Mouse (Mus musculus): Measurements from ENCODE around the gene Derl2. TPM values are rescaled to one million over a fixed set of nuclear protein-coding genes. Genes with fewer than 3 reads are reported as not detected.

Gene Derl2
- polyA plus RNA-seq, 1 experiment from 2014 or later: 41.3 TPM

- Histone ChIP-seq H3K4me1 (replicated peaks; ENCODE audit: control insufficient read depth, insufficient read depth, low read length) (no peaks in the 10 kb centered on the region; the same call in 1 of the 2 replicates), H3K27me3 (ENCODE audit: control insufficient read depth, insufficient read depth, low read length) (no peaks in the 10 kb centered on the region), H3K4me3 (ENCODE audit: low read depth, low read length) (no peak overlapping the region), H3K4me2 (ENCODE audit: low read depth, low read length, severe bottlenecking) (no peak overlapping the region), H3K9me3 (ENCODE audit: control insufficient read depth, low read length) (no peaks in the 10 kb centered on the region), H3K36me3 (ENCODE audit: control insufficient read depth, insufficient read depth, low read length) (peaks cover 9% of the 10 kb centered on the region; the same call in 1 of the 2 replicates), H3K27ac (ENCODE audit: low read depth, low read length) (no peak overlapping the region), H3K9ac (ENCODE audit: low read length) (no peak overlapping the region)
- 90% methylated on average over 3 of the region's 3 CpGs for WGBS
- DNase-seq (ENCODE audit: low spot score) (no peak), ATAC-seq (replicated peaks; ENCODE audit: low FRiP score) (no peak)
These were observed 8.6 kb upstream of the Derl2 start for GRCm38 (mm10) chr11:71028280-71028679.

DNA sequence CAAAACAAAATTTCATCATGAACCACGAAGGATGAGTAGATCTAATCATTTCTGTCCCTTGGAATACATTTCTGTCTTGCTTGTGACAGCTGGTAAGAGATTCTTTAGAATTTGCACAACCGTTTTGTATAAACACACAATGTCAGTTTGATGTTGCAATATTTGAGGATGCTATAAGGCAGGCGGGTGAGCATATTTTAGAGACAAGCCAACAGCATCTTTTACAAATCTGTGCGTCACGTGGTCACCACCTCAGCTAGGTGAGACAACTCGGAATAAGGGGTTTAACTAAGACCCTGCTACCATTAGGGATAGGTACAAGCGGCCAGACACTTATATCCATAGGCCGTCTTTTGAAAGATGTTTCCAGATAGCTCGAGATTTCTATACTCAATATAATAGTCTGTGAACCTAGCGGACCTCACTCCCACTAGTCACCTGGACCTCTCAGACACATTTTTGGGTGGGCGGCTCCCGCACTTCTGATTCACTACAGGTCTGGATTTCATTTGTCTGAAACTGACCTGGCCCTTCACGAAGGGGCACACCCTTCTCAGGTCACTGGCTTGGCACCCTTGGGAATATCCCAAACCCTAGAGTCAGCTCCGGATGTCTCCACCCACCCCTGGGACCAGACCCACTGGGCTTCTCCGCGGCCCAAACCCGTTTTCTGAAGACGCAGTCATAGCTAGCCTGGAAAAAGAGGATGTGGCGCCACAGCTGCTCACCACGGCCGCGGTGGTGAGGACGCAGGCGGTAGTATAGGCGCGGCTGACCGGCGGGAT lies 1.0 kb downstream of the Derl2 start:
- peak; percentile 42 for ATAC-seq (replicated peaks; ENCODE audit: low FRiP score)

DNA sequence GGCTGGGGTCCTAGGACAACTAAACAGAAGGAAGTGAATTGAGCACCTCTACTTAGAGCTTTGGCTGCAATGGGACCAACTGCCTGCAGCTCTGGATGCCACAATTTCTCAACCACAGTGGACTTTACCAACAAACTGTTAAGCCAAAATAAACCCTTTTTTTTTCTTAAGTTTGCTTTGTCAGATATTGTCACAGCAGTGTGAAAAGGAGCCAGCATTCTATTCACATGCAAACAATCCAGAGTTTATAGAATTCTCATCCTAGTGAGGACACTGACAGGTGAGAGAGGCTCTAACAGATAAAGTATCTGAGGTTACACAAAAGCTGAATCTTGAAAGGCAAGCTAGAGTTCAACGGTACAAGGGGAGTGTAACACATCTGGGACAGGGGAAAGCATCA lies 2.6 kb downstream of the Derl2 start:
- Histone ChIP-seq H3K36me3 (ENCODE audit: control insufficient read depth, insufficient read depth, low read length) (peaks cover 4% of the 10 kb centered on the region), H3K27me3 (ENCODE audit: control insufficient read depth, insufficient read depth, low read length) (no peaks in the 10 kb centered on the region), H3K9ac (ENCODE audit: low read length) (no peak overlapping the region), H3K9me3 (ENCODE audit: control insufficient read depth, low read length) (no peaks in the 10 kb centered on the region), H3K4me3 (ENCODE audit: low read depth, low read length) (no peak overlapping the region), H3K4me1 (replicated peaks; ENCODE audit: control insufficient read depth, insufficient read depth, low read length) (peaks cover 14% of the 10 kb centered on the region; the same call in 1 of the 2 replicates), H3K4me2 (ENCODE audit: low read depth, low read length, severe bottlenecking) (no peak overlapping the region), H3K27ac (ENCODE audit: low read depth, low read length) (no peak overlapping the region)
- no peak for DNase-seq (ENCODE audit: low spot score)
- 90% methylated on average over 1 of the region's 1 CpGs for WGBS
- ATAC-seq (replicated peaks; ENCODE audit: low FRiP score): no peak

More for the DNA sequence above, 1.0 kb downstream of the Derl2 start:
- no peaks in the 10 kb centered on the region for H3K27me3 ChIP-seq (ENCODE audit: control insufficient read depth, insufficient read depth, low read length)
- peaks cover 4% of the 10 kb centered on the region for H3K36me3 ChIP-seq (ENCODE audit: control insufficient read depth, insufficient read depth, low read length)
- H3K4me2 ChIP-seq (ENCODE audit: low read depth, low read length, severe bottlenecking): peak overlapping the region; percentile 73
- 7% methylated on average over 28 of the region's 28 CpGs for WGBS
- H3K4me3 ChIP-seq (ENCODE audit: low read depth, low read length): peak overlapping the region; percentile 86
- H3K9ac ChIP-seq (ENCODE audit: low read length): peak overlapping the region; percentile 89
- no peak for DNase-seq (ENCODE audit: low spot score)
- no peaks in the 10 kb centered on the region for H3K9me3 ChIP-seq (ENCODE audit: control insufficient read depth, low read length)
- no peak overlapping the region for H3K27ac ChIP-seq (ENCODE audit: low read depth, low read length)
- H3K4me1 ChIP-seq (replicated peaks; ENCODE audit: control insufficient read depth, insufficient read depth, low read length): peaks cover 14% of the 10 kb centered on the region; the same call in 1 of the 2 replicates

DNA sequence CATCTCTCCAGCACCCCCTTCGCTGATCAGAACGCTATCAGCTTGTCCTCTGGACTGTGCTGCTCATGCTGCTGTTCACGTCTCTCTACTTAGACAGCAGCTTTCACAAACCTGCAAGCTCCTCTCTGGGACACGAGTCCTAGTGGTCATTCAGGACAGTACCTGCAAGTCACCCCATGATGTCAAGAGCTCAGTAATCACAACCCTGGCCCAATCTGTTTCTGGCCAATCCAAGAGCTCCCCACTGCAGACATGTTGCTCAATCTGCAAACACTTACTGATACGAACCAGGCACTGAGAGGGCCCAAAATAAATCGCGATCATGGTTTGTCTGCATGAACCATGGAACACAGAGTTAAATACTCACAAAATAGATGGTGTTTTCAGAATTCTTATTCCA lies 6.9 kb downstream of the Derl2 start:
- Histone ChIP-seq H3K9me3 (ENCODE audit: control insufficient read depth, low read length) (no peaks in the 10 kb centered on the region), H3K9ac (ENCODE audit: low read length) (no peak overlapping the region), H3K4me1 (replicated peaks; ENCODE audit: control insufficient read depth, insufficient read depth, low read length) (0 out of 2 replicates have a peak, but pooled peaks cover 3% of the 10 kb centered on the region), H3K4me2 (ENCODE audit: low read depth, low read length, severe bottlenecking) (no peak overlapping the region), H3K36me3 (ENCODE audit: control insufficient read depth, insufficient read depth, low read length) (no peaks in the 10 kb centered on the region; the same call in 1 of the 2 replicates), H3K4me3 (ENCODE audit: low read depth, low read length) (no peak overlapping the region), H3K27ac (ENCODE audit: low read depth, low read length) (no peak overlapping the region), H3K27me3 (ENCODE audit: control insufficient read depth, insufficient read depth, low read length) (no peaks in the 10 kb centered on the region)
- DNase-seq (ENCODE audit: low spot score): no peak
- 95% methylated on average over 7 of the region's 7 CpGs for WGBS
- no peak for ATAC-seq (replicated peaks; ENCODE audit: low FRiP score)

GRCm38 (mm10) chr11:71008321-71008720 lies 11.3 kb downstream of the Derl2 start:
- 91% methylated on average over 3 of the region's 3 CpGs for WGBS
- no peak overlapping the region for H3K4me2 ChIP-seq (ENCODE audit: low read depth, low read length, severe bottlenecking)

GRCm38 (mm10) chr11:71007831-71008230 lies 11.8 kb downstream of the Derl2 start:
- Histone ChIP-seq H3K36me3 (ENCODE audit: control insufficient read depth, insufficient read depth, low read length) (no peaks in the 10 kb centered on the region; the same call in 1 of the 2 replicates), H3K9me3 (ENCODE audit: control insufficient read depth, low read length) (no peaks in the 10 kb centered on the region), H3K9ac (ENCODE audit: low read length) (no peak overlapping the region), H3K27ac (ENCODE audit: low read depth, low read length) (no peak overlapping the region), H3K4me3 (ENCODE audit: low read depth, low read length) (no peak overlapping the region), H3K27me3 (ENCODE audit: control insufficient read depth, insufficient read depth, low read length) (no peaks in the 10 kb centered on the region), H3K4me2 (ENCODE audit: low read depth, low read length, severe bottlenecking) (no peak overlapping the region), H3K4me1 (replicated peaks; ENCODE audit: control insufficient read depth, insufficient read depth, low read length) (peaks cover 4% of the 10 kb centered on the region; the same call in 1 of the 2 replicates)
- no peak for DNase-seq (ENCODE audit: low spot score)
- 92% methylated on average over 7 of the region's 7 CpGs for WGBS
- ATAC-seq (replicated peaks; ENCODE audit: low FRiP score): no peak

More at GRCm38 (mm10) chr11:71008321-71008720, 11.3 kb downstream of the Derl2 start:
- no peak for DNase-seq (ENCODE audit: low spot score)
- Histone ChIP-seq H3K36me3 (ENCODE audit: control insufficient read depth, insufficient read depth, low read length) (no peaks in the 10 kb centered on the region; the same call in 1 of the 2 replicates), H3K27me3 (ENCODE audit: control insufficient read depth, insufficient read depth, low read length) (no peaks in the 10 kb centered on the region), H3K4me3 (ENCODE audit: low read depth, low read length) (no peak overlapping the region), H3K4me1 (replicated peaks; ENCODE audit: control insufficient read depth, insufficient read depth, low read length) (no peaks in the 10 kb centered on the region), H3K27ac (ENCODE audit: low read depth, low read length) (no peak overlapping the region), H3K9ac (ENCODE audit: low read length) (no peak overlapping the region), H3K9me3 (ENCODE audit: control insufficient read depth, low read length) (no peaks in the 10 kb centered on the region)
- no peak for ATAC-seq (replicated peaks; ENCODE audit: low FRiP score)

DNA sequence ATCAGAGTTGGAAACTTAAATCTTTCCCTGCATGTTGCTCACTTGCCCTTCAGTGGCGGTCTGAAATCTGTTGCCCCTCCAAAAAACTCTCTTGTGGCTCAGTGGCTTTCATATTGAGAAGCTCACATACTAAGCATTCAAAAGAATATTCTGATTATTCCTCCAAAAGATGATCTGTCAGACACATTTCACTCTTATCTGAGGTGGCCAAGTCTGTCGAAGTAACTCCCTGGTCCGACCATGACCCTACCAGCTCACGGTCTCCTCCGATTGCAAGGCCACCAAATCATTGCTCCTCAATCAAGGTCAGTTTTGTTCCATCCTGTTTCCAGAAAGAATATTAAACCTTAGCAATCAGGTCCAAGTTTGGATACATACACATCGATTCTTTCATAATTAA lies 12.6 kb downstream of the Derl2 start:
- no peak for ATAC-seq (replicated peaks; ENCODE audit: low FRiP score)
- H3K9ac ChIP-seq (ENCODE audit: low read length): no peak overlapping the region
- H3K9me3 ChIP-seq (ENCODE audit: control insufficient read depth, low read length): no peaks in the 10 kb centered on the region
- no peak overlapping the region for H3K4me3 ChIP-seq (ENCODE audit: low read depth, low read length)
- no peak overlapping the region for H3K27ac ChIP-seq (ENCODE audit: low read depth, low read length)
- no peak for DNase-seq (ENCODE audit: low spot score)
- no peaks in the 10 kb centered on the region for H3K27me3 ChIP-seq (ENCODE audit: control insufficient read depth, insufficient read depth, low read length)
- H3K36me3 ChIP-seq (ENCODE audit: control insufficient read depth, insufficient read depth, low read length): no peaks in the 10 kb centered on the region; the same call in 1 of the 2 replicates
- WGBS: 96% methylated on average over 6 of the region's 6 CpGs
- peaks cover 4% of the 10 kb centered on the region; the same call in 1 of the 2 replicates for H3K4me1 ChIP-seq (replicated peaks; ENCODE audit: control insufficient read depth, insufficient read depth, low read length)
- H3K4me2 ChIP-seq (ENCODE audit: low read depth, low read length, severe bottlenecking): no peak overlapping the region

DNA sequence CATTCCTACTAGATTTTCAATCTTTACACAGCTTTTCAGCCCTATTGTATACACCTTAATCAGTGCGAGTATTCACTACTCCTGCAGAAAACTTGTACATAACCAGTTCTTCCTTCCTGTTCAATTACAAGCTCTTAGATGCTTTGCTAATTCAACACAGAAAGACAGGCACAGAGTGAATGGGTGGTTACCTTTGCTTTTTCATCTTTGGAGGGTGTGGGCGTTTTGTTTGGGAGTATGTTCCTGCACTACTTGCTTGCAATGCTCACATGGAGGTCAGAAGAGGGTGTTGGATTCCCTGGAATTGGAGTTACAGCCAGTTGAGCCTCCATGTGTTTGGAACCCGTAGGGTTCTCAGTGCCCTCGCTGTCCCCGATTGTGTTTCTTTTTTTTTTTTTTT lies 14.6 kb downstream of the Derl2 start:
- no peak for DNase-seq (ENCODE audit: low spot score)
- Histone ChIP-seq H3K4me1 (replicated peaks; ENCODE audit: control insufficient read depth, insufficient read depth, low read length) (peaks cover 4% of the 10 kb centered on the region; the same call in 1 of the 2 replicates), H3K27me3 (ENCODE audit: control insufficient read depth, insufficient read depth, low read length) (no peaks in the 10 kb centered on the region), H3K27ac (ENCODE audit: low read depth, low read length) (no peak overlapping the region), H3K9ac (ENCODE audit: low read length) (no peak overlapping the region; the same call in 1 of the 2 replicates), H3K9me3 (ENCODE audit: control insufficient read depth, low read length) (no peaks in the 10 kb centered on the region), H3K4me2 (ENCODE audit: low read depth, low read length, severe bottlenecking) (peak overlapping the region; percentile 38; the same call in 1 of the 2 replicates), H3K36me3 (ENCODE audit: control insufficient read depth, insufficient read depth, low read length) (no peaks in the 10 kb centered on the region; the same call in 1 of the 2 replicates), H3K4me3 (ENCODE audit: low read depth, low read length) (peak overlapping the region; percentile 87; the same call in 1 of the 2 replicates)
- WGBS: 62% methylated on average over 5 of the region's 5 CpGs
- ATAC-seq (replicated peaks; ENCODE audit: low FRiP score): no peak
